Mouse (Mus musculus) myocyte (in vitro differentiated cells): ENCODE data around the gene Gar1.

Experiments
- CEBPB ChIP-seq: IDR thresholded peaks from 2 replicates; pipeline ENCODE4 v1.6.1; 2011; ENCODE audit warnings: mild to moderate bottlenecking, moderate library complexity; ENCODE audit not compliant: poor library complexity, insufficient read depth, severe bottlenecking
- E2F4 ChIP-seq: IDR thresholded peaks from one replicate; pipeline ENCODE4 v1.6.1; 2011; ENCODE audit warnings: mild to moderate bottlenecking, control low read depth, moderate library complexity; ENCODE audit not compliant: insufficient read depth
- MAX ChIP-seq: IDR thresholded peaks from one replicate; pipeline ENCODE4 v1.6.1; 2011; ENCODE audit warnings: low read depth, mild to moderate bottlenecking, control low read depth
- MYOD1 ChIP-seq, 3 experiments: IDR thresholded peaks; one replicate each; pipeline ENCODE4 v1.6.1; 2011; ENCODE audit warnings: control low read depth in 2 of 3, low read depth in 2 of 3, mild to moderate bottlenecking in 2 of 3, moderate library complexity in 1 of 3; ENCODE audit not compliant: insufficient read length in 2 of 3, control insufficient read depth in 1 of 3
- POLR2A ChIP-seq: IDR thresholded peaks from one replicate; pipeline ENCODE4 v1.6.1; 2011; ENCODE audit warnings: low read depth, mild to moderate bottlenecking, control low read depth, moderate library complexity; ENCODE audit not compliant: insufficient read length
- POLR2AphosphoS2 ChIP-seq: IDR thresholded peaks from one replicate; pipeline ENCODE4 v1.6.1; 2011; ENCODE audit warnings: low read depth, control low read depth; ENCODE audit not compliant: insufficient read length
- SRF ChIP-seq: IDR thresholded peaks from one replicate; pipeline ENCODE4 v1.6.1; 2011; ENCODE audit warnings: low read depth; ENCODE audit not compliant: control insufficient read depth, insufficient read length
- TCF12 ChIP-seq: IDR thresholded peaks from one replicate; pipeline ENCODE4 v1.6.1; 2011; ENCODE audit warnings: mild to moderate bottlenecking, control low read depth; ENCODE audit not compliant: poor library complexity, insufficient read depth, severe bottlenecking
- TCF3 ChIP-seq: IDR thresholded peaks from one replicate; pipeline ENCODE4 v1.6.1; 2011; ENCODE audit warnings: low read depth, control low read depth; ENCODE audit not compliant: insufficient read length
- USF1 ChIP-seq: IDR thresholded peaks from one replicate; pipeline ENCODE4 v1.6.1; 2011; ENCODE audit warnings: low read depth, mild to moderate bottlenecking, control low read depth, moderate library complexity

DNA sequence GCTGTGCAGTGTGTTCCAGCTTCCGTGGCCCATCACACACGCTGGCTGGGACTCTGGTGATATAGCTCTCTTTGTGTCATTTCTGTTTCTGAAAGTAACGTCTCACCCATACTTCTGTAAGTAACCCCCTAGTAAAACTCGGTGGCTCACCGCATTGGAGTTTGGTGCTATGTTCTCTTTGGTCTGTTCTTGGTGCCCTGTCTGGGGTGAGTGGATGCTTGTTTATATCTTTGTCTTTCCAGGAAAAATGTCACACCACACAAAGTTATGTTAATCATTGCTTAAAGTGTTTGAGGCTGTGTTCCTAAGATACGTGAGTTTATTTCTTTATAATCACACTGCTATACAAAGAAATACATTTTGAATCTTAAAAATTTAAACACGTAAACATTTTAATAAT is 15.7 kb upstream of the Gar1 start:
- no peak for TF ChIP-seq POLR2A
- no peak for TF ChIP-seq USF1
- TF ChIP-seq TCF12, result no peak
- TF ChIP-seq CEBPB, result no peak
- TF ChIP-seq MAX, result no peak
- no peak for TF ChIP-seq POLR2AphosphoS2
- TF ChIP-seq E2F4, result no peak
- no peak for TF ChIP-seq TCF3
- no peak for TF ChIP-seq SRF
- TF ChIP-seq MYOD1 (IDR thresholded peaks at IDR 0.05; ENCODE audit: control insufficient read depth in 1 of 3, insufficient read length in 2 of 3, low read depth in 2 of 3), result no peak
